Mouse (Mus musculus) midbrain, embryonic 16.5 days (tissue): Measurements from ENCODE around the gene Hist3h2a. TPM values are rescaled to one million over a fixed set of nuclear protein-coding genes. Genes with fewer than 3 reads are reported as not detected.
A peak's percentile ranks its signal among the peaks of the same experiment; 100 is the strongest.

Source experiments
- ATAC-seq: fragments of 200-750 bp; cut with Nextera tagmentation; 2 replicates; pipeline ENCODE4 v1.8.0; 2017; ENCODE audit warnings: moderate TSS enrichment
- H3K27ac ChIP-seq: fragments of 300-500 bp; sonication (generic); 2 replicates; pipeline ENCODE4 v1.5.1; 2014; ENCODE audit warnings: mild to moderate bottlenecking, low read length, mixed read lengths
- H3K27me3 ChIP-seq: fragments of 300-500 bp; sonication (generic); 2 replicates; pipeline ENCODE4 v1.6.1; 2014; ENCODE audit warnings: low read depth, low read length, mixed read lengths; ENCODE audit not compliant: control insufficient read depth, insufficient read depth
- H3K36me3 ChIP-seq: fragments of 300-500 bp; sonication (generic); 2 replicates; pipeline ENCODE4 v1.6.1; 2014; ENCODE audit warnings: mild to moderate bottlenecking, low read length, moderate library complexity, mixed read lengths; ENCODE audit not compliant: control insufficient read depth, insufficient read depth
- H3K4me1 ChIP-seq: fragments of 300-500 bp; sonication (generic); 2 replicates; pipeline ENCODE4 v1.6.1; 2014; ENCODE audit warnings: mild to moderate bottlenecking, low read length, mixed read lengths; ENCODE audit not compliant: control insufficient read depth, insufficient read depth
- H3K4me2 ChIP-seq: fragments of 300-500 bp; sonication (generic); 2 replicates; pipeline ENCODE4 v1.6.1; 2014; ENCODE audit warnings: mild to moderate bottlenecking, low read length, mixed read lengths
- H3K4me3 ChIP-seq: fragments of 300-500 bp; sonication (generic); 2 replicates; pipeline ENCODE4 v1.5.1; 2014; ENCODE audit warnings: low read depth, mild to moderate bottlenecking, low read length, moderate library complexity, mixed read lengths
- H3K9ac ChIP-seq: fragments of 300-500 bp; sonication (generic); 2 replicates; pipeline ENCODE4 v1.6.1; 2014; ENCODE audit warnings: low read depth, low read length, mixed read lengths
- H3K9me3 ChIP-seq: fragments of 300-500 bp; sonication (generic); replicated peaks from 2 replicates; pipeline ENCODE4 v1.6.1; 2014; ENCODE audit warnings: mild to moderate bottlenecking, low read length, mixed read lengths; ENCODE audit not compliant: control insufficient read depth, poor library complexity, severe bottlenecking
- WGBS: fragments of 180-500 bp; shearing (Covaris S2); extraction: QIAGEN DNeasy Blood & Tissue Kit; methylation state at CpG from one replicate; pipeline ENCODE4 v1.1.7; 2014; 5-methylcytosine and 5-hydroxymethylcytosine counted together
- polyA plus RNA-seq: library from polyadenylated mRNA; unstranded; fragments of >200 nt; fragmentation: Nextera tagmentation; extraction: Ambion mirVana; gene quantifications from 2 replicates; pipeline ENCODE4 v1.2.1, GENCODE M21; 2015

Hist3h2a gene
- polyA plus RNA-seq, 1 experiment from 2014 or later: 107 TPM

DNA sequence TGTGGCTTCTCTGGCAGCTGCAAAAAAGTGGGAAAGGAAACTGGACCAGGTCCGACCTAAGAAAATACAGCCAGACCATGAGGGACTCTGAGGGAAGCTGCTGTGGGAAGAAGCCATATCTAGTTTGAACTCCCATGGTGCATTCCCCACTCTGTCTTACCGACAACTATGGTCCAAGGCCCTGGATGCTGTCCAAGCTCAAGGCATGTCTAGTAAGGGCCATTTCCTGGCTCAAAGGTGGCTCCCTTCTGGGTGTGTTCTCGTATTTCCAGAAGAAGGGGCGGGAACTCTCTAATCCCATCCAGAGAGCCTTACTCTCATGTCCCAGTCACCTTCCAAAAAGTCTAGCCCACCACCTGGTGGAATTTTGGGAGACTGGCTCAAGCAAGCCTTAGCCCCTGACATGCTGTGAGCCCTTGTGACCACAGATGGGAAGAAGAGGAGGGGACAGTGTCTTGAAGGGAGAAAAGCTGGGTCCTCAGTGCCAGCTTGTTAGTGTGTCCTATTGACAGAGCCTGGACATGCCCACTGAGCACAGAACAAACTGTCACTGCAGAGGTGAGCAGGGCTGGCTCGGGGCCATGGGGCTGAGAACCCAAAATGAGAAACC is 26.0 kb downstream of the Hist3h2a start:
- Histone ChIP-seq H3K27ac (no peak overlapping the region), H3K27me3 (no peaks in the 10 kb centered on the region), H3K4me3 (no peak overlapping the region), H3K36me3 (peaks cover 20% of the 10 kb centered on the region), H3K9me3 (no peaks in the 10 kb centered on the region), H3K9ac (peak overlapping the region; percentile 26; the same call in 1 of the 2 replicates), H3K4me1 (peaks cover 45% of the 10 kb centered on the region), H3K4me2 (no peak overlapping the region; the same call in 1 of the 2 replicates)
- WGBS: 67% methylated on average over 5 of the region's 5 CpGs
- no peak for ATAC-seq

DNA sequence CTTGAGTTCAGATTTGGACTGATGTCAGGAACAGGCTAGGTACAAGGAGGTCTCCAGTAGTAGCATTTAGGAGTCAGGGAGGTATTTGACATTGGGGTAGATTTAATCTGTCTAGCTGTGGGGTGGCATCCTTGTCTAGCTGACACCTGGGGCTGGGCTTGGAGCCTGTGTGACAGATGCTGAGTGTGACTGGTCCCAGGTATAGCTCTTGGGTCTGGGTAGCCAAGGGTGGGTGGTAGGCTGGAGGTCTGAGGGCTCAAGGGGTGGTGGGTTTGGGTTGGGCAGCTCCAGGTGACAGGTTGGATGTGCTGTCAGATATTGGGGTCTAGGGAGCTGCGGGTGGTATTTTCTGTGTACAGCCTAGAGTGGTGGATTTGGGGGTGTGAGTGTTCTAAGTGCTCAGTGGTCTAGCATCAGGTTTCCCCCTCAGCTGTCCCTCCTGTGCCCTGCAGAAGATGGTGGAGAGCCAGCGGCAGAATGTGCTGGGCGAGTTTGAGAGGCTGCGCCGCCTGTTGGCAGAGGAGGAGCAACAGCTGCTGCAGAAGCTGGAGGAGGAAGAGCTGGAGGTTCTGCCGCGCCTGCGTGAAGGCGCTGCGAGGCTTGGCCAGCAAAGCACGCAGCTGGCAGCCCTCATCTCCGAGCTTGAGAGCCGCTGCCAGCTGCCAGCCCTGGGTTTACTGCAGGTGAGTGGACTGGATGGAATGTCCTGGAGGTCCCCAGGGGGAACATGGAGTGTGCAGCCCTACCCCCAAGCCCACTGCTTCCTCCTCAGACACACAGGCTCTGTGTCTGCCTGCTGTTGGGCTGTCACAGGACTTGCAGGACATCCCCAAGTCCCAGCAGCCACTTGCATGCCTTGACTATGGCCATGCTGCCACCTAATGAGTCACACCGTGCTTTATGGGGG is 27.3 kb downstream of the Hist3h2a start:
- ATAC-seq: no peak
- Histone ChIP-seq H3K27me3 (no peaks in the 10 kb centered on the region), H3K27ac (no peak overlapping the region), H3K4me2 (no peak overlapping the region), H3K36me3 (peaks cover 30% of the 10 kb centered on the region), H3K9ac (0 out of 2 replicates have a peak overlapping the region, but pooled peaks have one; percentile 17), H3K9me3 (no peaks in the 10 kb centered on the region), H3K4me3 (no peak overlapping the region), H3K4me1 (peaks cover 38% of the 10 kb centered on the region)
- WGBS: 53% methylated on average over 14 of the region's 14 CpGs

DNA sequence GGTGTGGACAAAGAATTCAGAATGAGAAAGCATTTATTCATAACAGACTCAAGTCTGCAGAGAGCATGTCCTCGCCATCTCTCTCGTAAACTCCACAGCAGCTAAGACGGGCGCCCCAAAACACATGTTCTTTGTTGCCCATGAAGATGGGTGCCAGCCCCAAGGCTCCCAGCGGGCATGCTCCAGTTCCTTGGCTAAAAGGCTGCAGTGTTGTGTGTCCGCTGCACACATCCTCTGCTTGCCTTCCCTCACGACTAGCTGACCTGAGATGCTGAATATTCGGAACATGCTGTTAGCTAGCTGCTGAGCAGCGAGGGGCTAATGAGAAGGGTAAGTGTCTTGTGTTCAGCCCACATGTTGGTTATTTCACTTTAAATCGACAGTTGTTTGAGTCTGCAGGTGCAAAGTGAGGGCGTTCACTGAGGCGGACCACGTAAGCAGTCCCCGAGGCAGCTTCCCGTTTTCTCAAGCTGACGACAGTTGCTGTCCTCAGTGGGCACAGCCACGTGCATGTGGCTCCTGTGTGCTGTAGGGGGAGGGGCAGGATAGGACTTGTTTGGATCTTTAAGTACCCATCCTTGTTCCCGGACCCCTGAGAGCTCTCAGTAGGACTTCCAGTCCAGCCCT is 28.1 kb downstream of the Hist3h2a start:
- Histone ChIP-seq H3K27me3 (no peaks in the 10 kb centered on the region), H3K36me3 (peaks cover 32% of the 10 kb centered on the region), H3K27ac (no peak overlapping the region), H3K4me1 (peaks cover 34% of the 10 kb centered on the region), H3K9me3 (no peaks in the 10 kb centered on the region), H3K9ac (no peak overlapping the region), H3K4me3 (no peak overlapping the region), H3K4me2 (no peak overlapping the region)
- 88% methylated on average over 18 of the region's 18 CpGs for WGBS
- ATAC-seq: no peak

DNA sequence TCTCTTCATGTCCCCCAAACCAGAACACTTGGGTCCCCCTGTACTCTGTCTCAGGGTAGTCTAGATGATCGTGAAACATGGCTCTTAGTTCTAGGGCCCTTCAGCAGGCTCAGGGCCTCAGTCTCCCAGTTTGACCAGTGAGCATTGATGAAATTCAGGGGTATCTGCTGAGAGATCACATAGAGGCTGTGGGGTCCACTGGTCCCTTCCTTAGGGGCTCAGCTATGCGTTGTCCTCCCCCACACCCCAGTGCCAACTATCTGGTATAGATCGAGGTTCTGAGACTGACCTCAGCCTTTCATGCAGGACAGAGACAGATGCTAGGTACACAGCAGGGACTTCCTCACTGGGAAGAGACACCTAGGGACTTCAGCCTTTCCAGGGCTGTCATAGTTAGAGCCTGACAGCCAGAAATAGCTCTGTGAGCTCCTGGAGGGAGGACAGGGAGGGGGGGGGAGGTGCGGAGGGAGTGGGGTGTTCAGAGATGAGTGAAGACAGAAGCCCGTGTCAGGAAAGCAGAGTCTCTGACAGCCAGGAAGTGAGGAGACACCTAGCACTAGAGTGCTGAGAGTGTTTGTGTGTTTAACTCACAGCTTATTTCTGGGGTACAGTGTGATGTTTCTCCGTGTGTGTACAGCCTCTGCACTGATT is 29.3 kb downstream of the Hist3h2a start:
- H3K9me3 ChIP-seq: no peaks in the 10 kb centered on the region
- no peak overlapping the region for H3K27ac ChIP-seq
- no peaks in the 10 kb centered on the region for H3K27me3 ChIP-seq
- 92% methylated on average over 6 of the region's 6 CpGs for WGBS
- peaks cover 40% of the 10 kb centered on the region for H3K36me3 ChIP-seq
- H3K4me3 ChIP-seq: no peak overlapping the region
- no peak overlapping the region for H3K4me2 ChIP-seq
- peaks cover 31% of the 10 kb centered on the region for H3K4me1 ChIP-seq
- no peak overlapping the region for H3K9ac ChIP-seq
- no peak for ATAC-seq

DNA sequence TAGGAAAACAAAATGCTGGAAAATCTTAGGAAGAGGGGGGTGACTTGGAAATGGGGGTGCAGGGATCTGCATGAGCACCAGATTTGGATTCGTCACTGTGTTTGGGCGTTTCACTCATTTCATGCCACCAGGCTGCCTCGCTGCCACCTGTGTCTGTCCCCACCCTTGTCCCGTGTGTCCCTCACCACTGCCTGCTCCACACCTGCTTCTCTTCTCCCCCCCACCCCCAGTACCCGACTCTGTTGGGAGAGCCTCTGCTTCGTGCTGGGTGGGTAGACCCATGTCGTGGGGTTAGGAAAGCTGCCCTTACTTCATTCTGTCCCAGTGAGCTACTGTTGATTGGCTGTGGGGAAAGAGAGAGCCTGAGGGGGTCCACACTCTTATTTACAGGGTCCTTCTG is 30.2 kb downstream of the Hist3h2a start:
- Histone ChIP-seq H3K4me1 (peaks cover 23% of the 10 kb centered on the region), H3K4me2 (no peak overlapping the region), H3K27me3 (no peaks in the 10 kb centered on the region), H3K4me3 (no peak overlapping the region), H3K36me3 (peaks cover 45% of the 10 kb centered on the region), H3K9ac (no peak overlapping the region), H3K27ac (no peak overlapping the region), H3K9me3 (no peaks in the 10 kb centered on the region)
- WGBS: 95% methylated on average over 7 of the region's 7 CpGs
- no peak for ATAC-seq

DNA sequence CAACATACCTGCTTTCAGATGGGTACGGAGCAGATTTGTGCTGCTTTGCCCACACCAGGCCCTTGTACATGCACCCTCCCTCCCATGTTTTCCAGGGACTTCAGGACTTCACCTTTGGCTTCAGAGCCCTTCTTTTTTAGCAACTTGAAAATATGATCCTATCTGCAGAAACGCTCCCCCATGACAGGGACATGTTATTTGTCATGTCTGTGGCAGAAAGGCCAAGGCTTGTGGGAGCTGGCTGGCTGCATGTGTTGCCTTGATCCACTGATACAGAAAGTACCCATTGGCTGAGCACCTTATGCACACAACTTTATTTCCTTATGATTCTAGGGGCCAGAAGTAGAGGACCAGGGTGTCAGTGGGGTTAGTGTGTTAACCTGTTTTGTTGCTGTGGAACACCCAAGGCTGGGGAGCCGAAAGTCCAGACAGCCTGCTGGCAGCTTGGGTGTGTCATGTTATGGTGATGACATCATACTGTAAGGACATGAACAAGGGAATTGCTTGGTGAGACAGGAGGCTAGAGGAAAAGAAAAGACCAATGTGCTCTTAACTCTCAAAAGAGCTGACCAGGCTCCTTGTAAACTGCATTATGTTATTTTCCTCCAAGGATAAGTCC is 30.9 kb downstream of the Hist3h2a start:
- H3K4me2 ChIP-seq: no peak overlapping the region
- H3K4me3 ChIP-seq: no peak overlapping the region
- H3K27ac ChIP-seq: no peak overlapping the region
- H3K27me3 ChIP-seq: no peaks in the 10 kb centered on the region
- no peak overlapping the region for H3K9ac ChIP-seq
- H3K36me3 ChIP-seq: peaks cover 52% of the 10 kb centered on the region
- ATAC-seq: no peak
- peaks cover 15% of the 10 kb centered on the region for H3K4me1 ChIP-seq
- no peaks in the 10 kb centered on the region for H3K9me3 ChIP-seq
- 98% methylated on average over 3 of the region's 3 CpGs for WGBS

DNA sequence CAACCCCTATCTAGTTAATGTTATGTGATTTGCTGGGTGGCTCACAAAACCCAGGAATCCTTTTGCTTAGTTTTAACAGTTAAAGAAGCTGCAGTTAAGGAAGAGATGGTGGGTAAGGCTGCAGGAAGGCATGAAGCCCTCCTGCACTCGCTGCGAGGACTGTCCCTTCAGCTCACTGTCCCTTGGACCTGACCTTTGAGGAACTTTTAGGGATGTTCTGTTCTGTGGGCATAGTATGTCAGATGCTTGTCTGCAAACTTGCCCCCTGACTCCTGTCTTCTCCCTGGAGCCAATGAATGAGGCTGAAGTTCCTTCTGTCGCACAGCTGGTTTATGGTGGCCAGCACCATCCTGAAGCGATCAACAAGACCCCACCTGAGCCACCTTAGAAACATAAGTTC is 34.7 kb downstream of the Hist3h2a start:
- no peaks in the 10 kb centered on the region for H3K27me3 ChIP-seq
- H3K4me3 ChIP-seq: no peak overlapping the region
- 97% methylated on average over 4 of the region's 4 CpGs for WGBS
- no peak for ATAC-seq
- no peak overlapping the region for H3K9ac ChIP-seq
- H3K27ac ChIP-seq: no peak overlapping the region
- H3K4me2 ChIP-seq: no peak overlapping the region
- H3K9me3 ChIP-seq: no peaks in the 10 kb centered on the region
- H3K36me3 ChIP-seq: peaks cover 45% of the 10 kb centered on the region
- no peaks in the 10 kb centered on the region for H3K4me1 ChIP-seq

DNA sequence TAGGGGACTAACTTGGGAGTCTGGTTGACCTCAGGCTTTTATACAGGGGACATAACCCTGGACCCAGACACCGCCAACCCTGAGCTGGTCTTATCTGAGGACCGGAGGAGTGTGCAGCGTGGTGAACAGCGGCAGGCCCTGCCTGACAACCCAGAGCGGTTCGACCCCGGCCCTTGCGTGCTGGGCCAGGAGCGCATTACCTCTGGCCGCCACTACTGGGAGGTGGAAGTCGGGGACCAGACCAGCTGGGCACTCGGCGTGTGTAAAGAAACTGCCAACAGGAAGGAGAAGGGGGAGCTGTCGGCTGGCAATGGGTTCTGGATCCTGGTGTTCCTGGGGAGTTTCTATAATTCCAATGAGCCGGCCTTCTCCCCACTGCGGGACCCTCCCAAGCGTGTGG is 35.7 kb downstream of the Hist3h2a start:
- no peaks in the 10 kb centered on the region for H3K9me3 ChIP-seq
- WGBS: 93% methylated on average over 17 of the region's 17 CpGs
- no peak overlapping the region for H3K27ac ChIP-seq
- H3K4me3 ChIP-seq: no peak overlapping the region
- H3K9ac ChIP-seq: no peak overlapping the region
- no peaks in the 10 kb centered on the region for H3K4me1 ChIP-seq
- ATAC-seq: no peak
- no peak overlapping the region for H3K4me2 ChIP-seq
- peaks cover 40% of the 10 kb centered on the region for H3K36me3 ChIP-seq
- H3K27me3 ChIP-seq: peaks cover 1% of the 10 kb centered on the region; the same call in 1 of the 2 replicates
